Mouse (Mus musculus) CH12F3 (cell line): ENCODE data around the gene Tpra1.

Source experiments
- in situ Hi-C: fragments of 300-500 bp; cut with MboI; formaldehyde crosslinking; loops from 2 replicates; pipeline ENCODE4 v1.14.3; 2020; ENCODE audit warnings: low sequenced_read_pairs

Gene Tpra1

DNA sequence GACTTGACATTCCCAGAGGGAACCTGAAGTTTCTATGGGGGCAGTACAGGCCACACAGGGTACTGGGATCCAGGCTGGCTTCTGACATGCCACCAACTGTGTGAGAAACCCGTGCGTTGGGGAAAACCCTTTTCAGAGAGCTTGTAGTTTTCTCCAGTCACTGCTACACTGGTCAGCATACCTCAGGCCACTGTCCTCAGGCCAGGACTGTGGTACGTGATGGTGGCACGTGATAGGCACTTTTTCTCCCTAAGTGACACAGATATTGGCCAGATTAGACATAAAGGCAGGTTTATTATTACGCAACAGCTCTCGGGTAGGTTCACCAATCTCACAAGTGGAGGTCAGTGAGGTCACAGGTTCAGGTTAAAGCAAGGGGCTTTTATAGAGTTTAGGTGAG lies 41.6 kb downstream of the Tpra1 start:
- in situ Hi-C loops, result no loop called here

DNA sequence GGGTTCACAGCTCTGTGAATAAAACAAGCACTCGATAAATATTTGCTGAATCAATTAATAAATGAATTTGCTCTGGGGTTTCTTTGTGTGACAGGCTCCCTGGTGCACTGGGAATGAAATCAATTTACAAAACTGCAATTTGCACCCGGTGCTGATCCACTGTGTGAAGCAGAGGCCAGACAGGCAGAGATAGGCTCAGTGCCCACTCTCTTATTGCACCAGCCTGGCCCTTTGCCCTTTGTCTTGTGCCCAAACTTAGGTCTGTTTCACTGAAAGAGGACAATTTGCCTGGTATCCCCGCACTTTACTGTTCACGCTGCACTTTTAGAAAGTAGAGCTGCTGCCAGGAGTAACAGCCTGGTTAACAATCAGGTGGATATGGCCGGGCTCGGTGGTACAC lies 44.4 kb downstream of the Tpra1 start:
- in situ Hi-C loops, result no loop called here

DNA sequence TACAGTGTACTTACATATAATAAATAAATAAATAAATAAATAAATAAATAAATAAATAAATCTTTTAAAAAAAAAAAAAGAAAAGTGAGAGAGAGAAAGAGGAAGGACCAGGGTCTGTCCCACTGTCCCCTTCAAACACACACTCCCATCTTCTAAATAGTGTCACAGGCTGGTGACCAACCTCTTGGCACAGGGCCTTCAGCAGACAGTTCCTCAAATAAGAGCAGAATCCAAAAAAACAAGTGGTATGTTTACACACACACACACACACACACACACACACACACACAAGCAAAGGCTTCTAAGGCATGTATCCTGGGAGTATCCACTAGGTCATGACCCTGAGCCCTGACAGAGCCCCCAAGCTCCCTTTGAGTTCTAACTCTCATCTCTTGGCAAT lies 45.7 kb downstream of the Tpra1 start:
- in situ Hi-C loops, result no loop called here

DNA sequence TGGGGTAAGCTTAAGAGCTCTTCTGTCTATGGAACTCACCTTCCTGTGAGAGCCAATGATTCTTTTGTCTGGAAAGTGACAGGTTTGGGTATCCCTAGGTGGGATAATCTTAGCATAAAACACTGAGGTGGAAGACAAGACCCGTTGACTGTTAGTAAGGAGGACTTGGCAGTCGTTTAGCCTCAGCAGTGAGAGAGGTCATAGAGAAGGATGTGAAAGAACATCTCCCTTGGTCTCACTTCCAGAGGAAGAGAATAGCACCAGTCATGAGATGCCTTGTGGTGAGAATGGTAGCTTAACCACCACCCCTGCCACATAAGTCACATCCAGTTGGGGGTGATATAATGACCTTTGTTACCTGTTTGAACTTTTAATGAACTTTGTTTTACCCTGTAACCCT lies 54.7 kb downstream of the Tpra1 start:
- in situ Hi-C loops, result no loop called here

DNA sequence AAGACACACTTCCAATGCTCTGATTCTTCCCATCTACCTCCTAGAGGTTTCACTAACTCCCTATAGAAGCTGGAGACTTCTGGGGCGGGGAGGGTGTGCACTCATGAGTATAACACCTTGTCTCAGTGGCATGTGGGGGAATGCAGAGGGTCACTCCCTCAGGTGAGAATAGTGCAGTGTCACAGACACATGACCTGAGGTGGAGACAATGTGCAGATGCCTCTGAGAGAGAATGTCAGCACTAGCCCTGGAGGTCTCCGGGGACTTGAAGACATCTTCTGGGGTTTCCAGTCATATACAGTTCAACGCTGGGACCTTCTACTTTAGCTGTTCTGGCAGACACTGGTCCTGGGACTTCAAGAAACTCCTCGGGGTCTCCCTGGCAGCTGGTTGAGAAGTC lies 55.3 kb downstream of the Tpra1 start:
- in situ Hi-C loops, result no loop called here

DNA sequence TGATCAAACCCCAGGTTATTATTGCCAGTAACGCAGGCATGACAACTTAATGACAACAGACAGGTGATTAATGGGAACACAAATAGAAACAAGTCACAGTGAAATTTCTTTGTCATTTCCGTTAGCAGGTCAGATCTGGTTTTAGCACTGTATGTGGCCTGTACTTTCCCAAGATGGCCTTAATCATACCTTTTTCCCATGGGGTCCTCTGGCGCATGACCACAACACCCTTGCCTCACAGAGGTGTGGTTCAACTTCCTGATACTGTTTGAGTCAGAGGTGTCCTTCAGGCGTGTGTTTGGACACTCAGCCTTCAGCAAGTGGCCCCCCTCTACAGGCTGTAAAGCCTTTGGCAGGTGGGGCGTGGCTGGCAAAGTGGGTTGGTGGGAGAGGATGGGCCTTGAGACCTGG lies 55.8 kb downstream of the Tpra1 start:
- in situ Hi-C loops, result no loop called here

DNA sequence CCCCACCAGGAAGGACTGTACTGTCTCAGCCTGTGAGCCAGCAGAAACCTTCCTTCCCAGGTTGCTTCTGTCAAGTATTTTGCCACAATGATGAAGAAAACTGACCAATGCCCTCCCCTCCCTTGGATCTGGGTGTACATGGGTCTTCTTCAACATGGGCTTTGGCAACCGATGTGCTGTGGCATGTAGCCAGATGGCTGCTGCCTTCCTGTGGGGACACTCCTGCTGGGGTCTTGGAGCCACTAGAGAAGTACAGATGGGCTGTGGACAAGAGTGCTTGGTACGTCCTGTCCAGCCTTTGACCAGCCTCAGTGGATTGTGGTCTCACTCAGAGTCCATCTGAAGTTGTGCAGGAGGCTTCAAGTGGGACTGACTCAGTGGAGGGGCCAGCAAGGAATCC lies 56.3 kb downstream of the Tpra1 start:
- in situ Hi-C loops, result no loop called here

DNA sequence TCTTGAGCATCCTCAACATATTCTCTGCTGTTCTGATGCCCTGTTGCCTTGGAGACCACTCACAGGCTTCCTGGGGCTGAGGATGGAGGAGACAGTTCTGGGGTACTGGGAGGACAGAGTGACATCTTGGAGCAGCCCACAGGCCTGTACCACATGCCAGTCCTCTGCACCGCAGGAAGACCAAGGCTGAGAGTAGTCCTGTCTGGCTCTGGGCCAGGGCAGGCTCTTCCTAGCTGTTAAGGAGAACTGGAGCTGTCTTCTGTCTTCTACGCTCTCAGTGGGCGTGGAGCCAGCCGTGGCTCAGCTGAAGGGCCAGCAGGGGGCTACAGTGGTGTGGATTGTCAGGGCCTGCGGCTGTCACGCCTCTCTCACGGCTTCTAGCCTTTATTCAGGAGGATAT lies 57.8 kb downstream of the Tpra1 start:
- in situ Hi-C loops, result no loop called here

DNA sequence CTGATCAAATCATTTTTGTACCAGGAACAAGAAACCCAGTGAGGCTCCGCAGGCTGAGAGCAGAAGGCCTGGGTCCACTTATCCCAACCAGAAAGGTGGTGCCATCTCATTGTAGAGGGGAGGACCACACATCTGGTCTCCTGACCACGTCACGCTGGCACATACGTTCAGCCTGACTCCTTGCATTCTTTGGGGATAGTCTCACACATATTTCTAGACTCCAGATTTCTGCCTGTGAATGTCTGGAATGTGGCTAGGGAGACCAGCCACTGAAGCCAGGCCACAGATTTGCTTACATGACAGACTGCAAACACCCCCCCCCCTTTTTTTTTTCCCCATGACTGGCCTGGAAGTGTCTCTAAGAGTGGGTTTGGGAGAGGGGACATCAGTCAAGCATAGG lies 58.9 kb downstream of the Tpra1 start:
- in situ Hi-C loops, result no loop called here
